Mouse (Mus musculus): ENCODE measurements around the gene Hoxc9. TPM values are rescaled to one million over a fixed set of nuclear protein-coding genes. Genes with fewer than 3 reads are reported as not detected.

The Hoxc9 gene
- polyA plus RNA-seq, 1 experiment from 2014 or later = not detected

DNA sequence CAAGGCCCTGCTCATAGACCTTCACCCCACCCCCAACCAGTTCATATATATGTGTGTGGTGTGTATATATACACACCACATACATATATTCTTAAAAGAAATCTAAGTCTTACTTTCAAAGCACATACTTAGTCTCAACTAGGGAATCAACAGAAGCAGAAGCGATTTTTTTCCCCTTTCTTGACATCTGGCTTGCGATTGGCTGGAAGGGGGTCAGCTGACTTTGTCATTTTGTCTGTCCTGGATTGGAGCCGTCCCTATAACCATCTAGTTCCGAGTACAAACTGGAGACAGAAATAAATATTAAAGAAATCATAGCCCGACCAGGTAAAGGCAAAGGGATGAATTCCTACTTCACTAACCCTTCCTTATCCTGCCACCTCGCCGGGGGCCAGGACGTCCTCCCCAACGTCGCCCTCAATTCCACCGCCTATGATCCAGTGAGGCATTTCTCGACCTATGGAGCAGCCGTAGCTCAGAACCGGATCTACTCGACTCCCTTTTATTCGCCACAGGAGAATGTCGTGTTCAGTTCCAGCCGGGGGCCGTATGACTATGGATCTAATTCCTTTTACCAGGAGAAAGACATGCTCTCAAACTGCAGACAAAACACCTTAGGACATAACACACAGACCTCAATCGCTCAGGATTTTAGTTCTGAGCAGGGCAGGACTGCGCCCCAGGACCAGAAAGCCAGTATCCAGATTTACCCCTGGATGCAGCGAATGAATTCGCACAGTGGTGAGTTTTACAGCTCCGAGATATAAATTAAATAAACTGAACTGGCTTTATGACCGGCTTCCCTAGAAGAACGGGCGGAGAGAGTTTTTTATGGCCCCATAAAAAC is 33.2 kb downstream of the Hoxc9 start:
- no peaks in the 10 kb centered on the region for H3K4me1 ChIP-seq (ENCODE audit: control insufficient read depth, low read depth, low read length)
- H3K27me3 ChIP-seq (ENCODE audit: control insufficient read depth, insufficient read depth, low read depth, low read length) = peaks cover 97% of the 10 kb centered on the region

DNA sequence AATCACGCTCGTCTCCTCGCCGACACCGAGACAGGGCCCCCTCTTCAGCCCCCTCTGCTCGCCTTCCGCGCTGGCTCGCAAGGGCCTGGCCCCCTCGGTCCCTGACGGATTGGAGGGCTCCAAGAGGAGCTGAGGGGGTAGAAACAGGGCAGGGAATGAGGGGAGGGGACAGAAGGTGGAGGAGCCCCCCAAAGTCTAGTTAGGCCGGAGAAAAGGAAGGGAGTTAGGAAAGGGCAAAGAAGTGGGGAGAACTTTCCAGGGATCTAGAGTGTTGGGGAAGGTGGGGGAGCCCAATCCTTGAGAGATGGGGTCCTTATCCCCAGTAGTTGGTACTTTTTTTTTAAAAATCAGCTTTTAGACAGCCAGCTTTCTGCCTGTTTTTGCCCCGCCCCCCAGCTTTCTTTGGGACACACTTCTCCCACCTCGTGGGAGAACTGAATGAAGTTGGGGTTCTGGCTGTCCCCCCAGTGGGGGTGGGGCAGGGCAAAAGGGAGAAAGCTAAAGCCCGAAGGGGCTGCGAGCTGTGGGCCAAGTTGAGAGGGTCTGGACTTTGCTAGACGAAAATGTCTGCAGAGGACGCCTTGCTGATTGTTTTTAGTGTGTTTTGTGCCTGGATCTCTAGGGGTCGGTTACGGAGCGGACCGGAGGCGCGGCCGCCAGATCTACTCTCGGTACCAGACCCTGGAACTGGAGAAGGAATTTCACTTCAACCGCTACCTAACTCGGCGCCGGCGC is 34.0 kb downstream of the Hoxc9 start:
- 2% methylated on average over 31 of the region's 31 CpGs for WGBS (ENCODE audit: insufficient replicate concordance)
- Histone ChIP-seq H3K27ac (ENCODE audit: low read length) (no peak overlapping the region), H3K4me3 (ENCODE audit: low read depth, low read length) (no peak overlapping the region), H3K27me3 (ENCODE audit: control insufficient read depth, insufficient read depth, low read depth, low read length) (peaks cover 97% of the 10 kb centered on the region), H3K4me2 (ENCODE audit: low read depth, low read length) (no peak overlapping the region), H3K36me3 (ENCODE audit: control insufficient read depth, insufficient read depth) (no peaks in the 10 kb centered on the region), H3K4me1 (ENCODE audit: control insufficient read depth, low read depth, low read length) (no peaks in the 10 kb centered on the region), H3K9ac (ENCODE audit: low read depth, low read length) (no peak overlapping the region), H3K9me3 (replicated peaks; ENCODE audit: control insufficient read depth, low read length) (no peaks in the 10 kb centered on the region)
- ATAC-seq (ENCODE audit: low read depth) = no peak

More for the DNA sequence above, 33.2 kb downstream of the Hoxc9 start:
- no peak for ATAC-seq (ENCODE audit: low read depth)
- Histone ChIP-seq H3K4me2 (ENCODE audit: low read depth, low read length) (0 out of 2 replicates have a peak overlapping the region, but pooled peaks have one; percentile 14), H3K9ac (ENCODE audit: low read depth, low read length) (no peak overlapping the region), H3K9me3 (replicated peaks; ENCODE audit: control insufficient read depth, low read length) (no peaks in the 10 kb centered on the region), H3K27ac (ENCODE audit: low read length) (no peak overlapping the region), H3K36me3 (ENCODE audit: control insufficient read depth, insufficient read depth) (no peaks in the 10 kb centered on the region), H3K4me3 (ENCODE audit: low read depth, low read length) (no peak overlapping the region)
- WGBS (ENCODE audit: insufficient replicate concordance) = 3% methylated on average over 27 of the region's 27 CpGs

DNA sequence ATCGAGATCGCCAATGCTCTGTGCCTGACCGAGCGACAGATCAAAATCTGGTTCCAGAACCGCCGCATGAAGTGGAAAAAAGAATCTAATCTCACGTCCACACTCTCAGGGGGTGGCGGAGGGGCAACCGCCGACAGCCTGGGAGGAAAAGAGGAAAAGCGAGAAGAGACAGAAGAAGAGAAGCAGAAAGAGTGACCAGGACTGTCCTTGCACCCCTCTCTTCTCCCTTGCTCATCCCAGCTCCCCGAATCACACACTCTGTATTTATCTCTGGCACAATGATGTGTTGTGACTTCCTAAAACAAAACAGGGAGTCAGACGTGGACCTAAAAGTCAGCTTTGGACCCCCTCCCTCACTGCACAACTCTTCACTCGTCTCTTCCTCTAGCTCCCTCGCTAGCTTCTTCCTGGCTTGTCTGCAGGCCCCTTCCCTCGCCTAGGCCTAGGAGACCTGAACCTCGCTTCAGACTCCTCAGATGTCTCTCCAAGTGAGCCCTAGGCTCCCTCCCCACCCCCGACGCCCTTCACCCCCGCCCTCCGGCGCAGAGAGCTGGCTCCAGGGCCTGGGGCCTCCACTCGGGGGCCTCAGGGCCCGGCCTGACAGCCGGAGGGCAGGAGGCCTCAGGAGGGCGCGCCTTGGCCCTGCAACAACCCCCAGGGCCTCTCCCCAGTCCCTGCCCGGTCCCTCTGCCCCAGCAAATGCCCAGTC is 34.8 kb downstream of the Hoxc9 start:
- Histone ChIP-seq H3K9ac (ENCODE audit: low read depth, low read length) (no peak overlapping the region), H3K4me3 (ENCODE audit: low read depth, low read length) (no peak overlapping the region), H3K9me3 (replicated peaks; ENCODE audit: control insufficient read depth, low read length) (no peaks in the 10 kb centered on the region), H3K4me1 (ENCODE audit: control insufficient read depth, low read depth, low read length) (no peaks in the 10 kb centered on the region), H3K27me3 (ENCODE audit: control insufficient read depth, insufficient read depth, low read depth, low read length) (peaks cover 97% of the 10 kb centered on the region), H3K4me2 (ENCODE audit: low read depth, low read length) (no peak overlapping the region), H3K36me3 (ENCODE audit: control insufficient read depth, insufficient read depth) (no peaks in the 10 kb centered on the region), H3K27ac (ENCODE audit: low read length) (no peak overlapping the region)
- no peak for ATAC-seq (ENCODE audit: low read depth)
- WGBS (ENCODE audit: insufficient replicate concordance) = 3% methylated on average over 28 of the region's 28 CpGs

DNA sequence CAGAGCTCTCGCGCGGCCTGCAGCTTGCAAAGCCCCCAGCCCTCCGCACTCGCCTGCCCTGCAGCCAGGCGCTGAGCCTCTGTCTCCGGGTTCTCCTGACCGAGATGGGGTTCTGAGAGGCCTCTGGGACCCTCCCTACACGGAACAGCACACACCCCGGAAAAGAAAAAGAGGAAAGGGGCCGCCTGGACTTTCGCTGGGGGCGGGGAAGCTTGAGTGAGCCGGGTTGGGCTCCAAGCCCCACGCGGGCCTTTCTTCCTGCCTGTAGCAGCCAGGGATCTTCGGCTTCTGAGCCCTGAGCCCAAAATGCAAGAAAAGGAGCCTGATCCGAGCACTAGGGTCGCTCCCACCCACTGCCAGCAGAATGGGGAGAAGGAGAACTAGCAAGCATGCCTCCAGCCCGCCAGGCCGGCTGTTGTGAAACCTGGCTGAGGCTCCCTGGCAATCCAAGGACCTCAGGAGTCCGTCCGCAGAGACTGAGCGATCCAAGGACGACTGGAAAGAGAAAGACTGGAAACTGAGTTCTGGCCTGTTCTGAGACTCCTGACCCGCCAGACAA is 35.8 kb downstream of the Hoxc9 start:
- WGBS (ENCODE audit: insufficient replicate concordance) = 6% methylated on average over 26 of the region's 26 CpGs
- Histone ChIP-seq H3K4me2 (ENCODE audit: low read depth, low read length) (no peak overlapping the region), H3K36me3 (ENCODE audit: control insufficient read depth, insufficient read depth) (no peaks in the 10 kb centered on the region), H3K4me3 (ENCODE audit: low read depth, low read length) (no peak overlapping the region), H3K27me3 (ENCODE audit: control insufficient read depth, insufficient read depth, low read depth, low read length) (peaks cover 97% of the 10 kb centered on the region), H3K27ac (ENCODE audit: low read length) (no peak overlapping the region), H3K9me3 (replicated peaks; ENCODE audit: control insufficient read depth, low read length) (no peaks in the 10 kb centered on the region), H3K4me1 (ENCODE audit: control insufficient read depth, low read depth, low read length) (no peaks in the 10 kb centered on the region), H3K9ac (ENCODE audit: low read depth, low read length) (no peak overlapping the region)
- ATAC-seq (ENCODE audit: low read depth) = no peak

DNA sequence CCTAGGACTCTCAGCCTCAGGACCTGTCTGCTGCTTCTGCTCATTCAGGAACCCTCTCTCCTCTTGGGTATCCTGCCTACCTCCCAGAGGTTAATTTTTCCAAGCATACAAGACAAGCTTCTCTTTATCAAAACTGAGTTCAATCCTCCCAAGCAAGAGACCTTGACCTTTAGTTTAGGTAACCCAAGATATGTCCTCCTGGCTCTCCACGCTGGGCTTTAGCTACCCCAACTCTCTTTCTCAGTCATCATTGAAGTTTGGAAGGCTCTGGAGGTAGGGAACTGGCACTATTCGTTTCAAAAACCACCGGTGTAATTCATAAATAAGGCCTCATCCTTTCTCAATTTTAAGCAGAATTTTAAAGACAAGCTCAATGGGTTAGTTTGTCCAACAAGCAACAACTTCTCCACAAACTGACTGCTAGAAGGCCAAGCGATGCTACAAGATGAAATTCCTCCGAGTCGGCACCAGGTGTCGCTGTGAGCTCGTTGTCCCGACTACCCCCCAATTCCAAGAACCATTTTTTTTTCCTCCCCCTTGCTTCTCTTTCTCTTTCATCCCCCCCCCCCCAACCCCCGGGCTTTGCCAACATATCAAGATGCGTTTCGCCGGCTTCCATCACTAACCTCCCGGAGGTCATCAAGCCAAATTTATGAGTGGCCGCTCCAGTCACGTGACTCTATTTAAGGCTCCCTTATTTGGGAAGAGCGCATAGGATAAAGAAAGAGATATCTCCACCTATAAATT is 37.2 kb downstream of the Hoxc9 start:
- Histone ChIP-seq H3K4me1 (ENCODE audit: control insufficient read depth, low read depth, low read length) (no peaks in the 10 kb centered on the region), H3K9me3 (replicated peaks; ENCODE audit: control insufficient read depth, low read length) (no peaks in the 10 kb centered on the region), H3K4me3 (ENCODE audit: low read depth, low read length) (no peak overlapping the region), H3K27me3 (ENCODE audit: control insufficient read depth, insufficient read depth, low read depth, low read length) (peaks cover 97% of the 10 kb centered on the region), H3K4me2 (ENCODE audit: low read depth, low read length) (0 out of 2 replicates have a peak overlapping the region, but pooled peaks have one; percentile 6), H3K9ac (ENCODE audit: low read depth, low read length) (no peak overlapping the region), H3K36me3 (ENCODE audit: control insufficient read depth, insufficient read depth) (no peaks in the 10 kb centered on the region), H3K27ac (ENCODE audit: low read length) (no peak overlapping the region)
- WGBS (ENCODE audit: insufficient replicate concordance) = 4% methylated on average over 17 of the region's 17 CpGs
- no peak for ATAC-seq (ENCODE audit: low read depth)

DNA sequence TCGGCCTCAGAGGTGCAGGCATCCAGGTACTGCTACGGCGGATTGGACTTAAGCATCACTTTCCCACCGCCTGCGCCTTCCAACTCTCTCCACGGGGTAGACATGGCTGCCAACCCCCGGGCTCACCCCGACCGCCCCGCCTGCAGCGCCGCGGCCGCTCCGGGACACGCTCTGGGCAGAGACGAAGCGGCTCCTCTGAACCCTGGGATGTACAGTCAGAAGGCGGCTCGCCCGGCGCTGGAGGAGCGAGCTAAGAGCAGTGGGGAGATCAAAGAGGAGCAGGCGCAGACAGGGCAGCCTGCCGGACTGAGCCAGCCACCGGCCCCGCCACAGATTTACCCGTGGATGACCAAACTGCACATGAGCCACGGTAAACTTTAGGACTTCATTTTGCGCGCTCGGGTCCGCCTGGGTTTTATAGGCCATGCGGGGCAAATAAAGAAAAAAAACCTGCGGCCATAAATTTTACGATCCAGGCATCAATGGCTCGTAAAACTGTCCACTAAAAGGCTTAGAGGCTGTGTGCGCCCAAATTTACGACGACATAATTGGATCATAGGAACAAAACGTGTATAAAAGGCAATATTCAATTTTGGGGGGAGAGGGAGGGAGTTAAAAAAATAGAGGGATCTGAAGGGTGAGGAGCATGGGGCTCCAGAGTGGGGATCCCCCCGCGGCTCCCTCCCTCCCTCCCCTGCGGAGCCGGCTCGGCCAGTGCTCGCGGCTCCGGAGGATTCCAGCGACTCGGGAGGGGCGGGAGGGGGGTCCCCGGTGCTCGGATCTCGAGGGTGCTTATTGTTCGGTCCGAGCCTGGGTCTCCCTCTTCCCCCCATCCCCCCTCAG is 38.1 kb downstream of the Hoxc9 start:
- Histone ChIP-seq H3K27ac (ENCODE audit: low read length) (no peak overlapping the region), H3K36me3 (ENCODE audit: control insufficient read depth, insufficient read depth) (no peaks in the 10 kb centered on the region), H3K9me3 (replicated peaks; ENCODE audit: control insufficient read depth, low read length) (no peaks in the 10 kb centered on the region), H3K9ac (ENCODE audit: low read depth, low read length) (no peak overlapping the region), H3K4me3 (ENCODE audit: low read depth, low read length) (no peak overlapping the region), H3K27me3 (ENCODE audit: control insufficient read depth, insufficient read depth, low read depth, low read length) (peaks cover 96% of the 10 kb centered on the region), H3K4me1 (ENCODE audit: control insufficient read depth, low read depth, low read length) (no peaks in the 10 kb centered on the region), H3K4me2 (ENCODE audit: low read depth, low read length) (0 out of 2 replicates have a peak overlapping the region, but pooled peaks have one; percentile 6)
- ATAC-seq (ENCODE audit: low read depth) = no peak
- WGBS (ENCODE audit: insufficient replicate concordance) = 2% methylated on average over 49 of the region's 57 CpGs

DNA sequence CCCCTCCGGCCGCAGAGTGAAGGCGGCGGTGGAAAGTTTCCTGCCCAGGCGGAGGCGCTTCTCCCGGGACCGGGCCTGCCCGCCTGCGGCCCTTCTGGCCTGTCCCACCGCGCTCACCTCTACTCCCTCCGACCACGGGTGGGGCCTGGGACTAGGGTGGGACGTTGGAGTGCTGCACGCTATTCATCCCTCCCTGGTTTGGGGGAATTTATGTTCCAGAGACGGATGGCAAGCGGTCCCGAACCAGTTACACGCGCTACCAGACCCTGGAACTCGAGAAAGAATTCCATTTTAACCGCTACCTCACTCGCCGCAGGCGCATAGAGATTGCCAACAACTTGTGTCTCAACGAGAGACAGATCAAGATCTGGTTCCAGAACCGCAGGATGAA is 38.8 kb downstream of the Hoxc9 start:
- no peaks in the 10 kb centered on the region for H3K36me3 ChIP-seq (ENCODE audit: control insufficient read depth, insufficient read depth)
- 3% methylated on average over 23 of the region's 28 CpGs for WGBS (ENCODE audit: insufficient replicate concordance)
- H3K9ac ChIP-seq (ENCODE audit: low read depth, low read length) = no peak overlapping the region
- no peak for ATAC-seq (ENCODE audit: low read depth)
- no peaks in the 10 kb centered on the region for H3K9me3 ChIP-seq (replicated peaks; ENCODE audit: control insufficient read depth, low read length)
- H3K4me3 ChIP-seq (ENCODE audit: low read depth, low read length) = no peak overlapping the region
- H3K4me2 ChIP-seq (ENCODE audit: low read depth, low read length) = no peak overlapping the region
- no peak overlapping the region for H3K27ac ChIP-seq (ENCODE audit: low read length)
- peaks cover 96% of the 10 kb centered on the region for H3K27me3 ChIP-seq (ENCODE audit: control insufficient read depth, insufficient read depth, low read depth, low read length)
- H3K4me1 ChIP-seq (ENCODE audit: control insufficient read depth, low read depth, low read length) = no peaks in the 10 kb centered on the region

Data from liver, embryonic 16.5 days (tissue).